Mouse (Mus musculus) E14TG2a.4 (cell line): Measurements from ENCODE around the gene Pls3.

Experiments
- H3K27me3 ChIP-seq: 2 replicates; pipeline ENCODE4 v1.6.1; 2014; ENCODE audit warnings: low read length, control low read depth; ENCODE audit not compliant: insufficient read depth
- H3K36me3 ChIP-seq: 2 replicates; pipeline ENCODE4 v1.6.1; 2014; ENCODE audit warnings: low read length, control low read depth; ENCODE audit not compliant: insufficient read depth
- H3K4me1 ChIP-seq: replicated peaks from 2 replicates; pipeline ENCODE4 v1.6.1; 2014; ENCODE audit warnings: low read depth, low read length, control low read depth
- H3K4me3 ChIP-seq: replicated peaks from 2 replicates; pipeline ENCODE4 v1.5.1; 2014; ENCODE audit warnings: mild to moderate bottlenecking, low read length
- H3K9me3 ChIP-seq: 2 replicates; pipeline ENCODE4 v1.6.1; 2014; ENCODE audit warnings: low read length, control low read depth
- CTCF ChIP-seq: conservative IDR thresholded peaks from 2 replicates; pipeline ENCODE4 v1.5.1; 2014; ENCODE audit warnings: low read length
- NANOG ChIP-seq: IDR thresholded peaks from 2 replicates; pipeline ENCODE4 v1.6.1; 2014; ENCODE audit warnings: borderline replicate concordance, low read length, mixed read lengths
- POU5F1 ChIP-seq: IDR thresholded peaks from 2 replicates; pipeline ENCODE4 v1.6.1; 2014; ENCODE audit warnings: low read length, borderline replicate concordance

Gene Pls3

GRCm38 (mm10) chrX:75842835-75843234 lies 32.1 kb downstream of the Pls3 start:
- H3K9me3 ChIP-seq: no peaks in the 10 kb centered on the region
- 0 out of 2 replicates have a peak, but pooled peaks cover 3% of the 10 kb centered on the region for H3K4me1 ChIP-seq
- H3K27me3 ChIP-seq: no peaks in the 10 kb centered on the region
- no peaks in the 10 kb centered on the region for H3K36me3 ChIP-seq
- no peak for TF ChIP-seq NANOG
- no peak for TF ChIP-seq POU5F1
- no peak for TF ChIP-seq CTCF
- no peak overlapping the region for H3K4me3 ChIP-seq

GRCm38 (mm10) chrX:75842120-75842519 lies 32.9 kb downstream of the Pls3 start:
- Histone ChIP-seq H3K36me3 (no peaks in the 10 kb centered on the region), H3K4me3 (no peak overlapping the region), H3K9me3 (no peaks in the 10 kb centered on the region), H3K4me1 (0 out of 2 replicates have a peak, but pooled peaks cover 3% of the 10 kb centered on the region), H3K27me3 (no peaks in the 10 kb centered on the region)
- TF ChIP-seq NANOG (no peak), POU5F1 (no peak), CTCF (no peak)

GRCm38 (mm10) chrX:75840263-75840662 lies 34.7 kb downstream of the Pls3 start:
- Histone ChIP-seq H3K4me1 (0 out of 2 replicates have a peak, but pooled peaks cover 3% of the 10 kb centered on the region), H3K27me3 (no peaks in the 10 kb centered on the region), H3K9me3 (no peaks in the 10 kb centered on the region), H3K4me3 (no peak overlapping the region), H3K36me3 (no peaks in the 10 kb centered on the region)
- TF ChIP-seq NANOG: no peak
- no peak for TF ChIP-seq CTCF
- TF ChIP-seq POU5F1: no peak

- peaks cover 28% of the 10 kb centered on the region for H3K4me1 ChIP-seq
- H3K36me3 ChIP-seq: no peaks in the 10 kb centered on the region
- no peak overlapping the region for H3K4me3 ChIP-seq
- H3K9me3 ChIP-seq: no peaks in the 10 kb centered on the region
- H3K27me3 ChIP-seq: no peaks in the 10 kb centered on the region
- TF ChIP-seq NANOG (no peak), CTCF (no peak), POU5F1 (no peak)
Measured at GRCm38 (mm10) chrX:75834836-75835235, 40.1 kb downstream of the Pls3 start.

- no peaks in the 10 kb centered on the region for H3K36me3 ChIP-seq
- no peak overlapping the region for H3K4me3 ChIP-seq
- TF ChIP-seq NANOG (no peak), CTCF (no peak), POU5F1 (no peak)
- H3K27me3 ChIP-seq: no peaks in the 10 kb centered on the region
- no peaks in the 10 kb centered on the region for H3K9me3 ChIP-seq
- peaks cover 28% of the 10 kb centered on the region for H3K4me1 ChIP-seq
Measured at GRCm38 (mm10) chrX:75834286-75834685, 40.7 kb downstream of the Pls3 start.

GRCm38 (mm10) chrX:75833006-75833641 lies 41.9 kb downstream of the Pls3 start:
- Histone ChIP-seq H3K4me1 (peaks cover 34% of the 10 kb centered on the region), H3K4me3 (no peak overlapping the region), H3K9me3 (no peaks in the 10 kb centered on the region), H3K27me3 (no peaks in the 10 kb centered on the region), H3K36me3 (no peaks in the 10 kb centered on the region)
- no peak for TF ChIP-seq CTCF
- TF ChIP-seq NANOG: no peak
- TF ChIP-seq POU5F1: no peak

- Histone ChIP-seq H3K4me1 (peaks cover 34% of the 10 kb centered on the region), H3K9me3 (no peaks in the 10 kb centered on the region), H3K27me3 (no peaks in the 10 kb centered on the region), H3K36me3 (no peaks in the 10 kb centered on the region), H3K4me3 (no peak overlapping the region)
- TF ChIP-seq CTCF (no peak), POU5F1 (no peak), NANOG (peak; percentile 80; the same call in 1 of the 2 replicates)
Measured at GRCm38 (mm10) chrX:75829867-75830255, 45.1 kb downstream of the Pls3 start.

GRCm38 (mm10) chrX:75829240-75829866 lies 45.6 kb downstream of the Pls3 start:
- Histone ChIP-seq H3K27me3 (no peaks in the 10 kb centered on the region), H3K4me1 (peaks cover 34% of the 10 kb centered on the region), H3K9me3 (no peaks in the 10 kb centered on the region), H3K4me3 (no peak overlapping the region), H3K36me3 (no peaks in the 10 kb centered on the region)
- TF ChIP-seq CTCF (no peak), NANOG (no peak), POU5F1 (no peak)

- no peak overlapping the region for H3K4me3 ChIP-seq
- no peaks in the 10 kb centered on the region for H3K36me3 ChIP-seq
- no peaks in the 10 kb centered on the region for H3K4me1 ChIP-seq
- TF ChIP-seq NANOG (no peak), POU5F1 (no peak), CTCF (no peak)
- H3K27me3 ChIP-seq: no peaks in the 10 kb centered on the region
- no peaks in the 10 kb centered on the region for H3K9me3 ChIP-seq
Measured at GRCm38 (mm10) chrX:75818647-75819271, 56.2 kb downstream of the Pls3 start.
